Mouse (Mus musculus) adrenal gland, postnatal 25 days (tissue): ENCODE measurements at regions not wholly inside any gene's neighbourhood (a gene's known extent, or its start where the extent isn't known, plus 50 kb on each side); places are given as distances from the start of the nearest gene placed in this dataset.
"Not testable (repeated sequence)": the region's sequence is repeated elsewhere in the genome, so short reads cannot be mapped to it uniquely, and the experiment has no call there.

ENCODE experiments used
- DNase-seq: peaks from one replicate; pipeline ENCODE4 v3.0.0; 2021; ENCODE audit warnings: mixed read lengths

GRCm38 (mm10) chr13:107831221-107831681 is 213.0 kb upstream of the Smim15 start:
- peak; percentile 95 for DNase-seq

GRCm38 (mm10) chr13:107830281-107830680 is 214.0 kb upstream of the Smim15 start:
- no peak for DNase-seq

GRCm38 (mm10) chr13:107829861-107830260 is 214.4 kb upstream of the Smim15 start:
- no peak for DNase-seq

- no peak for DNase-seq
Observed at GRCm38 (mm10) chr13:107825636-107826035, 218.6 kb upstream of the Smim15 start.

GRCm38 (mm10) chr13:107823342-107823741 is 220.9 kb upstream of the Smim15 start:
- no peak for DNase-seq

GRCm38 (mm10) chr13:107822198-107822597 is 222.0 kb upstream of the Smim15 start:
- no peak for DNase-seq

GRCm38 (mm10) chr13:107813562-107814161 is 230.6 kb upstream of the Smim15 start:
- DNase-seq = no peak

GRCm38 (mm10) chr13:107812014-107812413 is 232.2 kb upstream of the Smim15 start:
- no peak for DNase-seq

- DNase-seq = no peak
Observed at GRCm38 (mm10) chr13:107810802-107811192, 233.4 kb upstream of the Smim15 start.

- DNase-seq = no peak
Observed at GRCm38 (mm10) chr13:107810060-107810801, 234.0 kb upstream of the Smim15 start.

GRCm38 (mm10) chr13:107808961-107809360 is 235.3 kb upstream of the Smim15 start:
- no peak for DNase-seq

- DNase-seq = no peak
Observed at GRCm38 (mm10) chr13:107804418-107804817, 239.8 kb upstream of the Smim15 start.

GRCm38 (mm10) chr13:107799199-107799945 is 244.9 kb upstream of the Smim15 start:
- no peak for DNase-seq

GRCm38 (mm10) chr13:107798144-107798543 is 246.1 kb upstream of the Smim15 start:
- DNase-seq = no peak

- DNase-seq = no peak
Observed at GRCm38 (mm10) chr13:107795516-107795915, 248.7 kb upstream of the Smim15 start.

- no peak for DNase-seq
Observed at GRCm38 (mm10) chr13:107791770-107792169, 252.5 kb upstream of the Smim15 start.

GRCm38 (mm10) chr13:107784971-107785370 is 259.3 kb upstream of the Smim15 start:
- no peak for DNase-seq

- no peak for DNase-seq
Observed at GRCm38 (mm10) chr13:107781741-107782140, 262.5 kb upstream of the Smim15 start.

GRCm38 (mm10) chr13:107781221-107781620 is 263.0 kb upstream of the Smim15 start:
- no peak for DNase-seq

- no peak for DNase-seq
Observed at GRCm38 (mm10) chr13:107779591-107779990, 264.7 kb upstream of the Smim15 start.

- not testable (repeated sequence) for DNase-seq
Observed at GRCm38 (mm10) chr13:107774499-107774898, 269.7 kb upstream of the Smim15 start.

- DNase-seq = no peak
Observed at GRCm38 (mm10) chr13:107767262-107767624, 277.0 kb upstream of the Smim15 start.
